Mouse (Mus musculus): ENCODE results near the gene Slc15a3. TPM values are rescaled to one million over a fixed set of nuclear protein-coding genes. Genes with fewer than 3 reads are reported as not detected.

The Slc15a3 gene
- polyA plus RNA-seq, 1 experiment from 2014 or later = 0.46 TPM

GRCm38 (mm10) chr19:10878201-10878837 is 38.8 kb downstream of the Slc15a3 start:
- 83% methylated on average over 7 of the region's 7 CpGs for WGBS
- ATAC-seq (ENCODE audit: borderline replicate concordance, extremely low read depth, low FRiP score, low TSS enrichment) = no peak

GRCm38 (mm10) chr19:10880085-10880974 is 40.8 kb downstream of the Slc15a3 start:
- no peaks in the 10 kb centered on the region for H3K27me3 ChIP-seq
- WGBS = 35% methylated on average over 6 of the region's 7 CpGs
- ATAC-seq (ENCODE audit: borderline replicate concordance, extremely low read depth, low FRiP score, low TSS enrichment) = peak; percentile 35
- peak overlapping the region; percentile 92 for H3K4me2 ChIP-seq
- H3K9ac ChIP-seq = peak overlapping the region; percentile 80
- H3K4me3 ChIP-seq = peak overlapping the region; percentile 74
- no peaks in the 10 kb centered on the region for H3K36me3 ChIP-seq
- 0 out of 2 replicates have a peak, but pooled peaks cover 2% of the 10 kb centered on the region for H3K9me3 ChIP-seq
- peaks cover 34% of the 10 kb centered on the region for H3K4me1 ChIP-seq
- peak overlapping the region; percentile 98 for H3K27ac ChIP-seq

More at GRCm38 (mm10) chr19:10878201-10878837, 38.8 kb downstream of the Slc15a3 start:
- no peaks in the 10 kb centered on the region for H3K27me3 ChIP-seq
- H3K4me2 ChIP-seq = no peak overlapping the region
- no peak overlapping the region for H3K9ac ChIP-seq
- no peaks in the 10 kb centered on the region for H3K9me3 ChIP-seq
- H3K27ac ChIP-seq = no peak overlapping the region
- H3K4me3 ChIP-seq = no peak overlapping the region
- H3K36me3 ChIP-seq = peaks cover 12% of the 10 kb centered on the region
- peaks cover 34% of the 10 kb centered on the region for H3K4me1 ChIP-seq

GRCm38 (mm10) chr19:10880975-10881425 is 41.5 kb downstream of the Slc15a3 start:
- ATAC-seq (ENCODE audit: borderline replicate concordance, extremely low read depth, low FRiP score, low TSS enrichment) = peak; percentile 74
- Histone ChIP-seq H3K4me2 (peak overlapping the region; percentile 92), H3K4me1 (peaks cover 34% of the 10 kb centered on the region), H3K27ac (peak overlapping the region; percentile 98), H3K27me3 (no peaks in the 10 kb centered on the region), H3K9ac (peak overlapping the region; percentile 80), H3K9me3 (0 out of 2 replicates have a peak, but pooled peaks cover 2% of the 10 kb centered on the region), H3K36me3 (no peaks in the 10 kb centered on the region), H3K4me3 (peak overlapping the region; percentile 74)
- WGBS = 2% methylated on average over 14 of the region's 14 CpGs

GRCm38 (mm10) chr19:10881426-10882154 is 42.1 kb downstream of the Slc15a3 start, which contains the start of gene Tmem109:
Gene Tmem109 (minus strand): TSS chr19:10882001.
- ATAC-seq (ENCODE audit: borderline replicate concordance, extremely low read depth, low FRiP score, low TSS enrichment) = peak; percentile 88
- under 1% methylated on average over 49 of the region's 49 CpGs for WGBS
- Histone ChIP-seq H3K9ac (peak within 1 kb of the TSS; percentile 80), H3K27ac (peak within 1 kb of the TSS; percentile 98), H3K4me3 (peak within 1 kb of the TSS; percentile 74), H3K4me1 (peaks cover 32% of the 10 kb centered on the region), H3K9me3 (0 out of 2 replicates have a peak, but pooled peaks cover 2% of the 10 kb centered on the region), H3K36me3 (no peaks in the 10 kb centered on the region), H3K27me3 (no peaks in the 10 kb centered on the region), H3K4me2 (peak within 1 kb of the TSS; percentile 92)

GRCm38 (mm10) chr19:10892201-10892600 is 52.7 kb downstream of the Slc15a3 start:
- no peak overlapping the region for H3K27ac ChIP-seq
- WGBS = 82% methylated on average over 3 of the region's 3 CpGs
- no peak overlapping the region for H3K4me3 ChIP-seq
- H3K9me3 ChIP-seq = no peaks in the 10 kb centered on the region
- ATAC-seq (ENCODE audit: borderline replicate concordance, extremely low read depth, low FRiP score, low TSS enrichment) = no peak
- H3K4me1 ChIP-seq = peaks cover 18% of the 10 kb centered on the region
- H3K36me3 ChIP-seq = peaks cover 1% of the 10 kb centered on the region; the same call in 1 of the 2 replicates
- no peak overlapping the region for H3K4me2 ChIP-seq
- no peak overlapping the region for H3K9ac ChIP-seq
- no peaks in the 10 kb centered on the region for H3K27me3 ChIP-seq

GRCm38 (mm10) chr19:10895016-10895528 is 55.5 kb downstream of the Slc15a3 start, which contains the start of gene Prpf19:
Gene Prpf19 (plus strand): TSS chr19:10895231.
- H3K4me3 ChIP-seq = peak within 1 kb of the TSS; percentile 99
- H3K27ac ChIP-seq = peak within 1 kb of the TSS; percentile 94
- peak within 1 kb of the TSS; percentile 94 for H3K9ac ChIP-seq
- H3K9me3 ChIP-seq = no peaks in the 10 kb centered on the region
- peaks cover 19% of the 10 kb centered on the region for H3K4me1 ChIP-seq
- peak within 1 kb of the TSS; percentile 84 for H3K4me2 ChIP-seq
- ATAC-seq (ENCODE audit: borderline replicate concordance, extremely low read depth, low FRiP score, low TSS enrichment) = peak; percentile 96
- H3K27me3 ChIP-seq = no peaks in the 10 kb centered on the region
- WGBS = under 1% methylated on average over 43 of the region's 43 CpGs
- H3K36me3 ChIP-seq = peaks cover 30% of the 10 kb centered on the region

- Histone ChIP-seq H3K36me3 (peaks cover 36% of the 10 kb centered on the region), H3K4me1 (peaks cover 19% of the 10 kb centered on the region), H3K27me3 (no peaks in the 10 kb centered on the region), H3K4me3 (peak overlapping the region; percentile 99), H3K9ac (peak overlapping the region; percentile 94), H3K4me2 (peak overlapping the region; percentile 84), H3K27ac (peak overlapping the region; percentile 94), H3K9me3 (no peaks in the 10 kb centered on the region)
- under 1% methylated on average over 16 of the region's 16 CpGs for WGBS
- ATAC-seq (ENCODE audit: borderline replicate concordance, extremely low read depth, low FRiP score, low TSS enrichment) = no peak
Observed at GRCm38 (mm10) chr19:10895708-10896107, 56.2 kb downstream of the Slc15a3 start.

- Histone ChIP-seq H3K4me2 (peak overlapping the region; percentile 84), H3K27ac (no peak overlapping the region), H3K4me3 (peak overlapping the region; percentile 99), H3K36me3 (peaks cover 46% of the 10 kb centered on the region), H3K4me1 (peaks cover 19% of the 10 kb centered on the region), H3K9me3 (no peaks in the 10 kb centered on the region), H3K9ac (peak overlapping the region; percentile 94; the same call in 1 of the 2 replicates), H3K27me3 (no peaks in the 10 kb centered on the region)
- 59% methylated on average over 7 of the region's 7 CpGs for WGBS
- ATAC-seq (ENCODE audit: borderline replicate concordance, extremely low read depth, low FRiP score, low TSS enrichment) = no peak
Observed at GRCm38 (mm10) chr19:10896849-10897248, 57.3 kb downstream of the Slc15a3 start.

- Histone ChIP-seq H3K4me2 (no peak overlapping the region), H3K9ac (no peak overlapping the region), H3K27ac (no peak overlapping the region), H3K36me3 (peaks cover 53% of the 10 kb centered on the region), H3K27me3 (no peaks in the 10 kb centered on the region), H3K4me3 (no peak overlapping the region), H3K9me3 (no peaks in the 10 kb centered on the region), H3K4me1 (peaks cover 19% of the 10 kb centered on the region)
- WGBS = 78% methylated on average over 8 of the region's 8 CpGs
- no peak for ATAC-seq (ENCODE audit: borderline replicate concordance, extremely low read depth, low FRiP score, low TSS enrichment)
Observed at GRCm38 (mm10) chr19:10897491-10897890, 58.0 kb downstream of the Slc15a3 start.

GRCm38 (mm10) chr19:10900315-10900714 is 60.8 kb downstream of the Slc15a3 start:
- Histone ChIP-seq H3K9me3 (no peaks in the 10 kb centered on the region), H3K4me2 (no peak overlapping the region), H3K4me3 (no peak overlapping the region), H3K4me1 (peaks cover 26% of the 10 kb centered on the region), H3K27ac (no peak overlapping the region), H3K9ac (no peak overlapping the region), H3K36me3 (peaks cover 77% of the 10 kb centered on the region), H3K27me3 (no peaks in the 10 kb centered on the region)
- WGBS = 64% methylated on average over 6 of the region's 6 CpGs
- ATAC-seq (ENCODE audit: borderline replicate concordance, extremely low read depth, low FRiP score, low TSS enrichment) = no peak

- no peaks in the 10 kb centered on the region for H3K9me3 ChIP-seq
- H3K27ac ChIP-seq = no peak overlapping the region
- no peak overlapping the region for H3K9ac ChIP-seq
- no peak overlapping the region for H3K4me2 ChIP-seq
- ATAC-seq (ENCODE audit: borderline replicate concordance, extremely low read depth, low FRiP score, low TSS enrichment) = no peak
- H3K27me3 ChIP-seq = no peaks in the 10 kb centered on the region
- 87% methylated on average over 5 of the region's 5 CpGs for WGBS
- peaks cover 32% of the 10 kb centered on the region for H3K4me1 ChIP-seq
- H3K36me3 ChIP-seq = peaks cover 85% of the 10 kb centered on the region
- no peak overlapping the region for H3K4me3 ChIP-seq
Observed at GRCm38 (mm10) chr19:10901046-10901445, 61.5 kb downstream of the Slc15a3 start.

All from lung, embryonic 15.5 days (tissue).